Mouse (Mus musculus) erythroblast, embryonic 14.5 days (primary cell): ENCODE measurements around the gene Dffb.

Source experiments
- GATA1 ChIP-seq: IDR thresholded peaks from 2 replicates; pipeline ENCODE4 v1.6.1; 2012; ENCODE audit warnings: low read length, inconsistent platforms, mixed read lengths
- TAL1 ChIP-seq: IDR thresholded peaks from 3 replicates; pipeline ENCODE4 v1.6.1; 2012; ENCODE audit warnings: low read length, inconsistent platforms, mixed read lengths

- TF ChIP-seq GATA1: no peak
- no peak for TF ChIP-seq TAL1
Observed at GRCm38 (mm10) chr4:154005488-154005887, 30.6 kb upstream of the Dffb start.
